In genomic region chr10:84858806-84859496, GRCm38 (mm10) we compare ENCODE assay signal across 11 mouse cellular contexts. TPM values are rescaled to one million over a fixed set of nuclear protein-coding genes. Genes with fewer than 3 reads are reported as not detected.
DNase-seq lines count a peak whose midpoint lies in the region; ATAC-seq and TF ChIP-seq lines count a peak whose summit lies in the region.
"Had no signal": no experiment of that assay in that cellular context is flagged by ENCODE, and none has a peak within 500 bp of the region (broad histone marks: within the 10 kb centered on the region; RNA-seq: fewer than 3 reads in every experiment).

No protein-coding gene starts in this region.

- no peak overlapping the region for H3K4me2 ChIP-seq in forebrain, postnatal 0 days (ENCODE audit: low read depth)
- 0 out of 2 replicates have a peak overlapping the region, but pooled peaks have one; percentile 2 for H3K4me2 ChIP-seq in midbrain, embryonic 14.5 days (ENCODE audit: low read length)
- no peak overlapping the region for H3K4me2 ChIP-seq in kidney, embryonic 14.5 days (replicated peaks; ENCODE audit: low read depth, low read length)

- peak; percentile 77 for DNase-seq in ES-E14 (ENCODE audit: low read depth, low spot score)
- DNase-seq in embryo, embryonic 10 days (ENCODE audit: low spot score): peak; percentile 79
- peak; percentile 29 for DNase-seq in forebrain, postnatal 0 days
- peak; percentile 71 for DNase-seq in midbrain, embryonic 14.5 days
- DNase-seq in gastrocnemius, postnatal 25 days: no peak
- DNase-seq in left cerebral cortex, postnatal 10 days (ENCODE audit: extremely low spot score in 1 of 2, low spot score in 2 of 2): no peak
- DNase-seq: adrenal gland, postnatal 25 days; cerebellum, adult 9-10 months; kidney, adult 11 months had no signal

- H3K4me3 ChIP-seq in ES-E14 (ENCODE audit: insufficient read depth in 1 of 2, low read depth in 1 of 2, low read length in 2 of 2, poor library complexity in 1 of 2, severe bottlenecking in 1 of 2): no peak overlapping the region
- no peak overlapping the region for H3K4me3 ChIP-seq in forebrain, postnatal 0 days (ENCODE audit: low read depth, low read length)
- no peak overlapping the region for H3K4me3 ChIP-seq in midbrain, embryonic 14.5 days (replicated peaks; ENCODE audit: low read depth, low read length)
- no peak overlapping the region for H3K4me3 ChIP-seq in kidney, embryonic 14.5 days (ENCODE audit: low read length)
- H3K4me3 ChIP-seq: heart, embryonic 10.5 days had no signal

- intact Hi-C loops in left cerebral cortex, postnatal 10 days (cut with DNase I): loop anchor here (10.0 kb wide), 1 partner anchor 186 kb away; no protein-coding TSS in a partner anchor

- in situ Hi-C loops in ES-E14 (cut with MboI; ENCODE audit: low sequenced_read_pairs in 2 of 2, unreplicated experiment in 2 of 2): no loop called here

- no peaks in the 10 kb centered on the region for H3K27me3 ChIP-seq in forebrain, postnatal 0 days (ENCODE audit: insufficient read depth, low read length)
- no peaks in the 10 kb centered on the region for H3K27me3 ChIP-seq in midbrain, embryonic 14.5 days (ENCODE audit: control insufficient read depth, insufficient read depth, low read length)
- no peaks in the 10 kb centered on the region for H3K27me3 ChIP-seq in kidney, embryonic 14.5 days (ENCODE audit: control insufficient read depth, insufficient read depth, low read length)

- WGBS in forebrain, postnatal 0 days: 12% methylated on average over 14 of the region's 14 CpGs
- WGBS in midbrain, embryonic 14.5 days: 4% methylated on average over 14 of the region's 14 CpGs
- WGBS in kidney, embryonic 14.5 days: 13% methylated on average over 14 of the region's 14 CpGs

- no peak for TF ChIP-seq CTCF in forebrain, postnatal 0 days (IDR thresholded peaks at IDR 0.05; ENCODE audit: low read depth)

- no peak for ATAC-seq in forebrain, postnatal 0 days
- no peak for ATAC-seq in midbrain, embryonic 14.5 days (ENCODE audit: low FRiP score, low TSS enrichment)
- ATAC-seq in kidney, embryonic 14.5 days (ENCODE audit: low FRiP score, low TSS enrichment): no peak

- no peak overlapping the region for H3K27ac ChIP-seq in ES-E14 (ENCODE audit: insufficient read depth, low read depth, low read length, poor library complexity, severe bottlenecking)
- H3K27ac ChIP-seq in forebrain, postnatal 0 days (ENCODE audit: low read depth, low read length): no peak overlapping the region
- H3K27ac ChIP-seq in midbrain, embryonic 14.5 days (replicated peaks; ENCODE audit: low read depth, low read length): 0 out of 2 replicates have a peak overlapping the region, but pooled peaks have one; percentile 38
- no peak overlapping the region for H3K27ac ChIP-seq in kidney, embryonic 14.5 days (ENCODE audit: low read depth, low read length)
- H3K27ac ChIP-seq: heart, embryonic 10.5 days had no signal

- H3K4me1 ChIP-seq in ES-E14 (ENCODE audit: control insufficient read depth in 2 of 2, insufficient read depth in 2 of 2, low read length in 2 of 2, poor library complexity in 1 of 2): peaks cover 13 to 18% of the 10 kb centered on the region in 2 experiments
- H3K4me1 ChIP-seq in forebrain, postnatal 0 days (ENCODE audit: insufficient read depth): peaks cover 2% of the 10 kb centered on the region; the same call in 1 of the 2 replicates
- H3K4me1 ChIP-seq in midbrain, embryonic 14.5 days (ENCODE audit: control insufficient read depth, insufficient read depth, low read length): peaks cover 19% of the 10 kb centered on the region
- no peaks in the 10 kb centered on the region for H3K4me1 ChIP-seq in kidney, embryonic 14.5 days (ENCODE audit: control insufficient read depth, insufficient read depth, low read length)

- H3K9me3 ChIP-seq in ES-E14 (ENCODE audit: control insufficient read depth, insufficient read depth, low read depth, low read length): no peaks in the 10 kb centered on the region
- no peaks in the 10 kb centered on the region for H3K9me3 ChIP-seq in forebrain, postnatal 0 days (ENCODE audit: low read length)
- no peaks in the 10 kb centered on the region for H3K9me3 ChIP-seq in midbrain, embryonic 14.5 days (ENCODE audit: control insufficient read depth, low read length)
- H3K9me3 ChIP-seq in kidney, embryonic 14.5 days (ENCODE audit: control insufficient read depth, low read length): no peaks in the 10 kb centered on the region
- H3K9me3 ChIP-seq: heart, embryonic 10.5 days had no signal

- H3K36me3 ChIP-seq in ES-E14 (ENCODE audit: control insufficient read depth, insufficient read depth, low read length, poor library complexity, severe bottlenecking): no peaks in the 10 kb centered on the region
- no peaks in the 10 kb centered on the region for H3K36me3 ChIP-seq in forebrain, postnatal 0 days (ENCODE audit: insufficient read depth)
- no peaks in the 10 kb centered on the region; the same call in 1 of the 2 replicates for H3K36me3 ChIP-seq in midbrain, embryonic 14.5 days (ENCODE audit: control insufficient read depth, insufficient read depth, low read length)
- H3K36me3 ChIP-seq in kidney, embryonic 14.5 days (ENCODE audit: control insufficient read depth, insufficient read depth, low read length): no peaks in the 10 kb centered on the region
- H3K36me3 ChIP-seq: heart, embryonic 10.5 days had no signal

- H3K9ac ChIP-seq in ES-E14 (ENCODE audit: insufficient read depth, low read depth, low read length, poor library complexity, severe bottlenecking): no peak overlapping the region
- no peak overlapping the region for H3K9ac ChIP-seq in forebrain, postnatal 0 days
- no peak overlapping the region for H3K9ac ChIP-seq in midbrain, embryonic 14.5 days (replicated peaks; ENCODE audit: low read length)
- H3K9ac ChIP-seq in kidney, embryonic 14.5 days (ENCODE audit: low read depth, low read length): no peak overlapping the region

TF ChIP-seq in ES-E14, 5 proteins besides CTCF, POLR2A, EP300 and RAD21:
- TF ChIP-seq MAFK (IDR thresholded peaks at IDR 0.05; ENCODE audit: insufficient read depth, low read depth, low read length) (no peak), HCFC1 (IDR thresholded peaks at IDR 0.05; ENCODE audit: borderline replicate concordance, insufficient read depth, low read length) (no peak), ZNF384 (IDR thresholded peaks at IDR 0.05; ENCODE audit: low read depth, low read length) (no peak), ZC3H11A (IDR thresholded peaks at IDR 0.05; ENCODE audit: borderline replicate concordance, low read depth, low read length) (no peak), CHD2 (IDR thresholded peaks at IDR 0.05; ENCODE audit: low read depth, low read length) (no peak)

RNA-seq across cellular contexts. Expression of gene Ric8b, which starts 58.5 kb away (rescaled TPM):
- total RNA-seq in ES-E14 (2012; rRNA removed): 17.2 TPM in 2 replicates
- total RNA-seq in forebrain, postnatal 0 days (2014; rRNA removed): 48.2 and 63.8 TPM in 2 replicates
- polyA plus RNA-seq in forebrain, postnatal 0 days (2015; fragmentation: Nextera tagmentation; extraction: Ambion mirVana): 20.2 and 31.5 TPM in 2 replicates
- 44.7 and 48.5 TPM in 2 replicates for polyA plus RNA-seq in midbrain, embryonic 14.5 days (2014; fragmentation: Nextera tagmentation; extraction: Ambion mirVana)
- 15.5 and 19.3 TPM in 2 replicates for polyA plus RNA-seq in kidney, embryonic 14.5 days (2014; fragmentation: Nextera tagmentation; extraction: Ambion mirVana)
- 10 to 100 TPM; 28.6 to 36.4 TPM for total RNA-seq in gastrocnemius, postnatal 25 days (2021)
- 10 to 100 TPM; 41.5 to 44.7 TPM for total RNA-seq in left cerebral cortex, postnatal 10 days (2021)

Comparison
In these comparisons a context has a peak if more than half of its experiments do, and no peak if none do; other contexts are left out.
1. DNase-seq: peak in ES-E14 (single experiment), embryo, embryonic 10 days (single experiment), forebrain, postnatal 0 days (single experiment) and midbrain, embryonic 14.5 days (single experiment); none in gastrocnemius, postnatal 25 days (single experiment) and left cerebral cortex, postnatal 10 days (0 of 2).